Mouse (Mus musculus): ENCODE results near the gene Mrpl47.

- TF ChIP-seq CTCF (IDR thresholded peaks at IDR 0.05) (no peak), EP300 (IDR thresholded peaks at IDR 0.05) (no peak)
Observed at GRCm38 (mm10) chr3:32738549-32738948, 1.1 kb upstream of the Mrpl47 start.
